Mouse (Mus musculus): ENCODE data around the gene Relt.

GRCm38 (mm10) chr7:100840906-100841305 is 22.3 kb downstream of the Relt start:
- TF ChIP-seq POLR2A (IDR thresholded peaks at IDR 0.05; ENCODE audit: low read depth, low read length): no peak
- TF ChIP-seq CTCF (IDR thresholded peaks at IDR 0.05; ENCODE audit: borderline replicate concordance, insufficient read depth, low read length): no peak
